Mouse (Mus musculus) embryonic facial prominence, embryonic 13.5 days (tissue): ENCODE measurements around the gene Kcmf1. TPM values are rescaled to one million over a fixed set of nuclear protein-coding genes. Genes with fewer than 3 reads are reported as not detected.
"Not testable (repeated sequence)": the region's sequence is repeated elsewhere in the genome, so short reads cannot be mapped to it uniquely, and the experiment has no call there.

ENCODE experiments used
- ATAC-seq: fragments of 200-750 bp; cut with Nextera tagmentation; 2 replicates; pipeline ENCODE4 v1.8.0; 2017; ENCODE audit warnings: low read depth; ENCODE audit not compliant: insufficient number of reproducible peaks, insufficient read depth, low FRiP score, low TSS enrichment
- H3K27ac ChIP-seq: fragments of 300-500 bp; sonication (generic); 2 replicates; pipeline ENCODE4 v1.5.1; 2015; ENCODE audit warnings: moderate library complexity, mild to moderate bottlenecking, inconsistent platforms
- H3K27me3 ChIP-seq: fragments of 300-500 bp; sonication (generic); 2 replicates; pipeline ENCODE4 v1.6.1; 2015; ENCODE audit warnings: mild to moderate bottlenecking, inconsistent platforms
- H3K36me3 ChIP-seq: fragments of 300-500 bp; sonication (generic); 2 replicates; pipeline ENCODE4 v1.6.1; 2015; ENCODE audit warnings: mild to moderate bottlenecking, inconsistent platforms
- H3K4me1 ChIP-seq: fragments of 300-500 bp; sonication (generic); 2 replicates; pipeline ENCODE4 v1.6.1; 2015; ENCODE audit warnings: inconsistent platforms
- H3K4me2 ChIP-seq: fragments of 300-500 bp; sonication (generic); 2 replicates; pipeline ENCODE4 v1.6.1; 2015; ENCODE audit warnings: moderate library complexity, mild to moderate bottlenecking, inconsistent platforms
- H3K4me3 ChIP-seq: fragments of 300-500 bp; sonication (generic); 2 replicates; pipeline ENCODE4 v1.5.1; 2015; ENCODE audit warnings: mild to moderate bottlenecking, inconsistent platforms
- H3K9ac ChIP-seq: fragments of 300-500 bp; sonication (generic); 2 replicates; pipeline ENCODE4 v1.6.1; 2015; ENCODE audit warnings: mild to moderate bottlenecking, inconsistent platforms
- H3K9me3 ChIP-seq: fragments of 300-500 bp; sonication (generic); 2 replicates; pipeline ENCODE4 v1.6.1; 2016; ENCODE audit warnings: inconsistent platforms
- WGBS: fragments of 180-500 bp; shearing (Covaris S2); methylation state at CpG from one replicate; pipeline ENCODE4 v1.1.7; 2015; ENCODE audit warnings: mixed read lengths; 5-methylcytosine and 5-hydroxymethylcytosine counted together
- polyA plus RNA-seq: library from polyadenylated mRNA; unstranded; fragments of >200 nt; fragmentation: Nextera tagmentation; extraction: Ambion mirVana; gene quantifications from 2 replicates; pipeline ENCODE4 v1.2.1, GENCODE M21; 2015

Gene Kcmf1
- polyA plus RNA-seq, 1 experiment from 2014 or later = 31.7 TPM

GRCm38 (mm10) chr6:72831858-72832257, 67.9 kb downstream of the Kcmf1 start:
- H3K4me3 ChIP-seq = no peak overlapping the region
- no peak overlapping the region for H3K27ac ChIP-seq
- WGBS = 56% methylated on average over 3 of the region's 3 CpGs
- no peak for ATAC-seq
- H3K9ac ChIP-seq = no peak overlapping the region
- 0 out of 2 replicates have a peak, but pooled peaks cover 7% of the 10 kb centered on the region for H3K36me3 ChIP-seq
- no peak overlapping the region for H3K4me2 ChIP-seq
- no peaks in the 10 kb centered on the region for H3K9me3 ChIP-seq
- no peaks in the 10 kb centered on the region for H3K27me3 ChIP-seq
- H3K4me1 ChIP-seq = no peaks in the 10 kb centered on the region

GRCm38 (mm10) chr6:72831276-72831675, 68.5 kb downstream of the Kcmf1 start:
- Histone ChIP-seq H3K27me3 (0 out of 2 replicates have a peak, but pooled peaks cover under 1% of the 10 kb centered on the region), H3K9ac (no peak overlapping the region), H3K27ac (no peak overlapping the region), H3K36me3 (0 out of 2 replicates have a peak, but pooled peaks cover under 1% of the 10 kb centered on the region), H3K4me3 (no peak overlapping the region), H3K4me2 (no peak overlapping the region), H3K4me1 (no peaks in the 10 kb centered on the region), H3K9me3 (no peaks in the 10 kb centered on the region)
- no peak for ATAC-seq
- WGBS = 12% methylated on average over 3 of the region's 3 CpGs

GRCm38 (mm10) chr6:72828857-72829256, 70.9 kb downstream of the Kcmf1 start:
- ATAC-seq = no peak
- peaks cover 10% of the 10 kb centered on the region for H3K4me1 ChIP-seq
- no peak overlapping the region for H3K27ac ChIP-seq
- H3K36me3 ChIP-seq = no peaks in the 10 kb centered on the region
- 71% methylated on average over 3 of the region's 3 CpGs for WGBS
- H3K4me2 ChIP-seq = no peak overlapping the region
- no peak overlapping the region for H3K4me3 ChIP-seq
- H3K9ac ChIP-seq = no peak overlapping the region
- H3K27me3 ChIP-seq = 0 out of 2 replicates have a peak, but pooled peaks cover 5% of the 10 kb centered on the region
- no peaks in the 10 kb centered on the region for H3K9me3 ChIP-seq

- WGBS = 7% methylated on average over 9 of the region's 9 CpGs
- H3K9me3 ChIP-seq, H3K4me1 ChIP-seq, H3K27ac ChIP-seq, H3K27me3 ChIP-seq, ATAC-seq, H3K9ac ChIP-seq, H3K4me3 ChIP-seq, H3K36me3 ChIP-seq: not testable (repeated sequence)
- 0 out of 2 replicates have a peak overlapping the region, but pooled peaks have one; percentile 20 for H3K4me2 ChIP-seq
Measured at GRCm38 (mm10) chr6:72828037-72828436, 71.7 kb downstream of the Kcmf1 start.

GRCm38 (mm10) chr6:72825762-72826161, 74.0 kb downstream of the Kcmf1 start:
- Histone ChIP-seq H3K4me2 (peak overlapping the region; percentile 55), H3K36me3 (no peaks in the 10 kb centered on the region), H3K9ac (no peak overlapping the region; the same call in 1 of the 2 replicates), H3K27ac (no peak overlapping the region), H3K4me3 (no peak overlapping the region), H3K4me1 (peaks cover 10% of the 10 kb centered on the region), H3K9me3 (no peaks in the 10 kb centered on the region), H3K27me3 (0 out of 2 replicates have a peak, but pooled peaks cover 5% of the 10 kb centered on the region)
- no peak for ATAC-seq
- 46% methylated on average over 9 of the region's 9 CpGs for WGBS

- Histone ChIP-seq H3K4me2 (peak overlapping the region; percentile 55), H3K27ac (peak overlapping the region; percentile 16; the same call in 1 of the 2 replicates), H3K27me3 (0 out of 2 replicates have a peak, but pooled peaks cover 5% of the 10 kb centered on the region), H3K4me3 (peak overlapping the region; percentile 26), H3K4me1 (peaks cover 10% of the 10 kb centered on the region), H3K36me3 (no peaks in the 10 kb centered on the region), H3K9ac (peak overlapping the region; percentile 58), H3K9me3 (no peaks in the 10 kb centered on the region)
- no peak for ATAC-seq
- 6% methylated on average over 26 of the region's 26 CpGs for WGBS
Measured at GRCm38 (mm10) chr6:72824971-72825737, 74.6 kb downstream of the Kcmf1 start.

GRCm38 (mm10) chr6:72813456-72813855, 86.3 kb downstream of the Kcmf1 start:
- Histone ChIP-seq H3K4me2 (0 out of 2 replicates have a peak overlapping the region, but pooled peaks have one; percentile 1), H3K27ac (peak overlapping the region; percentile 28; the same call in 1 of the 2 replicates), H3K9me3 (no peaks in the 10 kb centered on the region), H3K9ac (no peak overlapping the region), H3K27me3 (no peaks in the 10 kb centered on the region), H3K4me3 (no peak overlapping the region), H3K4me1 (0 out of 2 replicates have a peak, but pooled peaks cover 6% of the 10 kb centered on the region), H3K36me3 (no peaks in the 10 kb centered on the region)
- ATAC-seq = no peak
- WGBS = 78% methylated on average over 9 of the region's 9 CpGs

GRCm38 (mm10) chr6:72810248-72810647, 89.5 kb downstream of the Kcmf1 start:
- Histone ChIP-seq H3K9me3 (no peaks in the 10 kb centered on the region), H3K36me3 (no peaks in the 10 kb centered on the region), H3K27me3 (no peaks in the 10 kb centered on the region), H3K9ac (no peak overlapping the region), H3K4me3 (no peak overlapping the region), H3K27ac (no peak overlapping the region), H3K4me2 (no peak overlapping the region), H3K4me1 (0 out of 2 replicates have a peak, but pooled peaks cover 6% of the 10 kb centered on the region)
- no peak for ATAC-seq
- WGBS = 74% methylated on average over 7 of the region's 7 CpGs

GRCm38 (mm10) chr6:72809522-72810149, 90.1 kb downstream of the Kcmf1 start:
- 76% methylated on average over 4 of the region's 4 CpGs for WGBS

GRCm38 (mm10) chr6:72808342-72808741, 91.4 kb downstream of the Kcmf1 start:
- Histone ChIP-seq H3K9me3 (no peaks in the 10 kb centered on the region), H3K36me3 (no peaks in the 10 kb centered on the region), H3K4me2 (no peak overlapping the region), H3K4me1 (0 out of 2 replicates have a peak, but pooled peaks cover 4% of the 10 kb centered on the region), H3K9ac (no peak overlapping the region), H3K4me3 (no peak overlapping the region), H3K27ac (no peak overlapping the region), H3K27me3 (no peaks in the 10 kb centered on the region)
- whole genome bisulfite sequencing = 64% methylated on average over 3 of the region's 3 CpGs
- no peak for ATAC-seq

More at GRCm38 (mm10) chr6:72809522-72810149, 90.1 kb downstream of the Kcmf1 start:
- H3K27me3 ChIP-seq = no peaks in the 10 kb centered on the region
- ATAC-seq = no peak
- no peak overlapping the region for H3K9ac ChIP-seq
- no peaks in the 10 kb centered on the region for H3K36me3 ChIP-seq
- H3K4me2 ChIP-seq = no peak overlapping the region
- H3K9me3 ChIP-seq = no peaks in the 10 kb centered on the region
- no peak overlapping the region for H3K27ac ChIP-seq
- 0 out of 2 replicates have a peak, but pooled peaks cover 6% of the 10 kb centered on the region for H3K4me1 ChIP-seq
- no peak overlapping the region for H3K4me3 ChIP-seq

GRCm38 (mm10) chr6:72803669-72804068, 96.1 kb downstream of the Kcmf1 start:
- WGBS = 86% methylated on average over 6 of the region's 6 CpGs
- Histone ChIP-seq H3K9me3 (no peaks in the 10 kb centered on the region), H3K4me3 (no peak overlapping the region), H3K4me2 (no peak overlapping the region), H3K27me3 (no peaks in the 10 kb centered on the region), H3K36me3 (no peaks in the 10 kb centered on the region), H3K9ac (no peak overlapping the region), H3K4me1 (no peaks in the 10 kb centered on the region), H3K27ac (no peak overlapping the region)
- ATAC-seq = no peak
